Mouse (Mus musculus) kidney, embryonic 16.5 days (tissue): ENCODE measurements at regions not wholly inside any gene's neighbourhood (a gene's known extent, or its start where the extent isn't known, plus 50 kb on each side); places are given as distances from the start of the nearest gene placed in this dataset.

Experiments
- ATAC-seq: fragments of 200-750 bp; cut with Nextera tagmentation; 2 replicates; pipeline ENCODE4 v1.8.0; 2017; ENCODE audit warnings: moderate TSS enrichment; ENCODE audit not compliant: low FRiP score, low TSS enrichment
- H3K27ac ChIP-seq: fragments of 300-500 bp; sonication (generic); 2 replicates; pipeline ENCODE4 v1.5.1; 2014; ENCODE audit warnings: low read length
- H3K27me3 ChIP-seq: fragments of 300-500 bp; sonication (generic); 2 replicates; pipeline ENCODE4 v1.6.1; 2014; ENCODE audit warnings: low read length, control low read depth, mixed read lengths; ENCODE audit not compliant: insufficient read depth
- H3K36me3 ChIP-seq: fragments of 300-500 bp; sonication (generic); 2 replicates; pipeline ENCODE4 v1.6.1; 2014; ENCODE audit warnings: low read length, control low read depth, mixed read lengths; ENCODE audit not compliant: insufficient read depth
- H3K4me1 ChIP-seq: fragments of 300-500 bp; sonication (generic); 2 replicates; pipeline ENCODE4 v1.6.1; 2014; ENCODE audit warnings: low read length, control low read depth, mixed read lengths; ENCODE audit not compliant: insufficient read depth
- H3K4me2 ChIP-seq: fragments of 300-500 bp; sonication (generic); replicated peaks from 2 replicates; pipeline ENCODE4 v1.6.1; 2014; ENCODE audit warnings: low read depth, low read length
- H3K4me3 ChIP-seq: fragments of 300-500 bp; sonication (generic); 2 replicates; pipeline ENCODE4 v1.5.1; 2014; ENCODE audit warnings: mild to moderate bottlenecking, low read length
- H3K9ac ChIP-seq: fragments of 300-500 bp; sonication (generic); replicated peaks from 2 replicates; pipeline ENCODE4 v1.6.1; 2014; ENCODE audit warnings: low read length
- H3K9me3 ChIP-seq: fragments of 300-500 bp; sonication (generic); 2 replicates; pipeline ENCODE4 v1.6.1; 2016; ENCODE audit warnings: low read length, control low read depth
- WGBS: fragments of 180-500 bp; shearing (Covaris S2); extraction: QIAGEN DNeasy Blood & Tissue Kit; methylation state at CpG from one replicate; pipeline ENCODE4 v1.1.7; 2014; 5-methylcytosine and 5-hydroxymethylcytosine counted together

DNA sequence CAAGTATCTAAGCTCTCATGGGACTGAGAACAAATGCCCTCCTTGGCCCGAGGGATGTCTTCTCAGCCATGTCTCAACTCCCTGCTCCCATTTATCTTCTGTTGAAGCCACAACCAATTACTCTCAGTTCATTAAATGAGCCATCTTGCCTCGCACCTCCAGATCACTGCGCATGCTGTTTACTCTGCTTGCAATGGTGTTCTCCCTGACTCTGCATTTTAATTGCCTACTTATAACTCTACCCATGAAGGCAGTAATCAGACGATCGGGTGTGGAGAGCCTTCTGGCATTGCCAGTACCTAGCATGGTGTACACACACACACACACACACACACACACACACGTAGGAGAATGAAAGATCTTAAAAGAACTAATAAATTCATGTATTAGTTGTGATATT lies 306.1 kb upstream of the Myt1l start:
- Histone ChIP-seq H3K4me2 (no peak overlapping the region), H3K4me3 (no peak overlapping the region), H3K4me1 (no peaks in the 10 kb centered on the region), H3K27ac (no peak overlapping the region), H3K9ac (no peak overlapping the region), H3K36me3 (no peaks in the 10 kb centered on the region), H3K27me3 (no peaks in the 10 kb centered on the region), H3K9me3 (no peaks in the 10 kb centered on the region)
- no peak for ATAC-seq
- 70% methylated on average over 6 of the region's 6 CpGs for WGBS

DNA sequence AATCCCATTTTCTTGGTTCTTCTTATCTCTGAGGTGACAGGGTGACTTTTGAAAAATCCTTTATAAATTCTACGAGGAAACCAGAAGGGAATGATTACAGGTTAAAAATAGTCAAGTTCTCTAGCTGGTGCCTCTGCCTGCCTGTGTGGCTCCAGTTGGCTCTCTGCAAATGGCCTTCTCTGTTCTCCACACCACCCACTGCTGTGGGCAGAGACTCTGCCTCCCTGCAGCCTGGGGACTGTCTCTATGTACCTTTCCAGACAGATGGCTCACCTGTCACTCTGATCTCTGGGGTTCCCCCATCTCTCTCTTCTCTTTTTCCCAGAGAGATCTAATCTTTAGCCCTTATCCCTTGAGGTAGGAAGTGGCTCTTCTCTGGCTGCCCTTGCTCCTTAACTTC lies 302.2 kb upstream of the Myt1l start:
- Histone ChIP-seq H3K27ac (peak overlapping the region; percentile 30; the same call in 1 of the 2 replicates), H3K36me3 (no peaks in the 10 kb centered on the region), H3K4me2 (no peak overlapping the region), H3K4me1 (no peaks in the 10 kb centered on the region), H3K9me3 (no peaks in the 10 kb centered on the region), H3K27me3 (no peaks in the 10 kb centered on the region), H3K9ac (no peak overlapping the region), H3K4me3 (no peak overlapping the region)
- no peak for ATAC-seq
- WGBS = 71% methylated on average over 1 of the region's 1 CpGs

- no peaks in the 10 kb centered on the region for H3K9me3 ChIP-seq
Observed at GRCm38 (mm10) chr12:29232492-29233447, 295.4 kb upstream of the Myt1l start.

DNA sequence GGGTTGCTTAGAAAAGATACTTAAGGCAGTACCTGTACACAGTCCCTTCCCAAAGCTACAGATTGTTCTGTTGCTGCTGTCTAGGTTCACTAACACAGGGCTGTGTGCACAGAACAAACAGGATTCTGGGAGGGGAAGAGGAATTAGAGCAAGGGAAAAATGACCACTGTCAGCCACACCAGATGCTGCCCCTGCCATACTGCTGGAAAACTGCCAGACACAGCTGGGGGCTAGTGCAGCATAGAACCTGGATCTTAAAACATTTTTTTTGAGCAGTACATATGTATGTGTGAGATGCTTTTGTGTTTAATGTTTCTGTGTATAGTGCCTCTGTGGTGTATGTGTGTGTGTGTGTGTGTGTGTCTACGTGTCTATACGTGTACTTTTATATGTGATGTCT lies 291.7 kb upstream of the Myt1l start:
- H3K27ac ChIP-seq = no peak overlapping the region
- H3K36me3 ChIP-seq = no peaks in the 10 kb centered on the region
- no peak overlapping the region for H3K4me2 ChIP-seq
- WGBS = 94% methylated on average over 2 of the region's 2 CpGs
- H3K4me1 ChIP-seq = peaks cover 5% of the 10 kb centered on the region; the same call in 1 of the 2 replicates
- H3K9me3 ChIP-seq = no peaks in the 10 kb centered on the region
- ATAC-seq = no peak
- no peak overlapping the region for H3K4me3 ChIP-seq
- no peaks in the 10 kb centered on the region for H3K27me3 ChIP-seq
- no peak overlapping the region for H3K9ac ChIP-seq

More at GRCm38 (mm10) chr12:29232492-29233447, 295.4 kb upstream of the Myt1l start:
- H3K9ac ChIP-seq = no peak overlapping the region
- H3K27me3 ChIP-seq = no peaks in the 10 kb centered on the region
- H3K27ac ChIP-seq = no peak overlapping the region
- H3K4me1 ChIP-seq = no peaks in the 10 kb centered on the region
- 20% methylated on average over 16 of the region's 16 CpGs for WGBS
- H3K36me3 ChIP-seq = no peaks in the 10 kb centered on the region
- ATAC-seq = no peak
- H3K4me2 ChIP-seq = no peak overlapping the region
- no peak overlapping the region for H3K4me3 ChIP-seq

DNA sequence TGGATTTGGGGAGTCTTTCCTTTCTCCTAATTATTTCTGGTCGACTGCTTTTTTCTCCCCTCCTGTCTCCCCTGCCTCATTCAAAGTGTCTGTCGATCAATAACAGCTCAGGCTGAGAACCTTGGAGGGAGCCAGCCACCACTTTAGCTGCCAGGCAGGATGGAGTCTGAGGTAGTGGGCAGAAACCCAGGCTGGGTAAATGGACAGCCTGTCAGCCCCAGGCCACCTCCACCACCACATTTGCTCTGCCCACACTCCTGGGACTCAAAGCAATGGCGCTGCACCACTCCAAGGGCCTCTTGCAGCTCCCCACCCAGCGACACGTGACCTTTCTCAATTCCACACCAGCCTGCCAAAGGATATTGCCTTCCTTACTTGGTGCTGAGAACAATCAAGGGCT lies 290.7 kb upstream of the Myt1l start:
- H3K27me3 ChIP-seq = no peaks in the 10 kb centered on the region
- H3K9ac ChIP-seq = no peak overlapping the region
- H3K4me1 ChIP-seq = peaks cover 5% of the 10 kb centered on the region; the same call in 1 of the 2 replicates
- no peak overlapping the region for H3K4me3 ChIP-seq
- no peaks in the 10 kb centered on the region for H3K9me3 ChIP-seq
- no peak for ATAC-seq
- H3K36me3 ChIP-seq = no peaks in the 10 kb centered on the region
- no peak overlapping the region for H3K4me2 ChIP-seq
- H3K27ac ChIP-seq = no peak overlapping the region
- WGBS = 28% methylated on average over 5 of the region's 5 CpGs

- Histone ChIP-seq H3K4me3 (no peak overlapping the region), H3K27me3 (no peaks in the 10 kb centered on the region), H3K9me3 (no peaks in the 10 kb centered on the region), H3K4me1 (peaks cover 5% of the 10 kb centered on the region; the same call in 1 of the 2 replicates), H3K4me2 (no peak overlapping the region), H3K36me3 (no peaks in the 10 kb centered on the region), H3K9ac (no peak overlapping the region), H3K27ac (no peak overlapping the region)
- peak; percentile 51 for ATAC-seq
- WGBS = 76% methylated on average over 3 of the region's 3 CpGs
Observed at GRCm38 (mm10) chr12:29239482-29239881, 288.7 kb upstream of the Myt1l start.

DNA sequence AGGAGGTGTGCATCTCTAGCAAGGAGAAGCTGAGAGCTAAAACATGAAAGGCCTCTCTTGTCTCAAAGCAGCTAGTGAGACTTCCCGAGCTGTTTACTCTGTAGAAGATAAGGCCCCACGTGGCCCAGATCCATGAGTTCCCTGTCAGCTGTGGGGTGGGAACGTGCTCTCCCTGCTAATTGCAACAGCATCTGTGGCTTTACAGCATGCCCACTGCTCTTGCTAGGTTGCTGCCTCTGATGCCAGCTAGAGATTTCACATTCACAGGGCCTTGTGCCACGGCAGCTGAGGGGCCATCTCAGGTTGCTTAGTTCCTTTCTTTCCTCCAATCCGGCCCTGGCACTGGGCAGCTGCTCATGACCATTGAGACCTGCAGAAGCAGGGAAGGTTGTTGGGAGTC lies 288.2 kb upstream of the Myt1l start:
- no peaks in the 10 kb centered on the region for H3K9me3 ChIP-seq
- H3K27ac ChIP-seq = no peak overlapping the region
- 29% methylated on average over 5 of the region's 5 CpGs for WGBS
- no peak overlapping the region for H3K4me2 ChIP-seq
- H3K4me3 ChIP-seq = no peak overlapping the region
- H3K36me3 ChIP-seq = no peaks in the 10 kb centered on the region
- no peaks in the 10 kb centered on the region for H3K27me3 ChIP-seq
- no peak overlapping the region for H3K9ac ChIP-seq
- peaks cover 5% of the 10 kb centered on the region; the same call in 1 of the 2 replicates for H3K4me1 ChIP-seq
- 0 out of 2 replicates have a peak, but pooled peaks have one; percentile 10 for ATAC-seq

- no peak for ATAC-seq
- WGBS = 83% methylated on average over 5 of the region's 5 CpGs
- Histone ChIP-seq H3K4me2 (no peak overlapping the region), H3K27ac (no peak overlapping the region), H3K9ac (no peak overlapping the region), H3K4me3 (no peak overlapping the region), H3K27me3 (no peaks in the 10 kb centered on the region), H3K4me1 (peaks cover 5% of the 10 kb centered on the region; the same call in 1 of the 2 replicates), H3K9me3 (no peaks in the 10 kb centered on the region), H3K36me3 (no peaks in the 10 kb centered on the region)
Observed at GRCm38 (mm10) chr12:29243087-29243486, 285.1 kb upstream of the Myt1l start.

- H3K9me3 ChIP-seq = no peaks in the 10 kb centered on the region
- no peaks in the 10 kb centered on the region for H3K27me3 ChIP-seq
- 27% methylated on average over 3 of the region's 3 CpGs for WGBS
- no peak overlapping the region for H3K4me2 ChIP-seq
- no peak overlapping the region for H3K4me3 ChIP-seq
- H3K27ac ChIP-seq = no peak overlapping the region
- H3K36me3 ChIP-seq = no peaks in the 10 kb centered on the region
- no peaks in the 10 kb centered on the region for H3K4me1 ChIP-seq
- no peak overlapping the region for H3K9ac ChIP-seq
- ATAC-seq = no peak
Observed at GRCm38 (mm10) chr12:29246041-29246440, 282.1 kb upstream of the Myt1l start.

- Histone ChIP-seq H3K27ac (no peak overlapping the region), H3K9ac (no peak overlapping the region), H3K27me3 (no peaks in the 10 kb centered on the region), H3K4me2 (no peak overlapping the region), H3K9me3 (no peaks in the 10 kb centered on the region), H3K36me3 (no peaks in the 10 kb centered on the region), H3K4me3 (no peak overlapping the region), H3K4me1 (no peaks in the 10 kb centered on the region)
- 59% methylated on average over 5 of the region's 5 CpGs for WGBS
- no peak for ATAC-seq
Observed at GRCm38 (mm10) chr12:29247356-29247755, 280.8 kb upstream of the Myt1l start.
